Mouse (Mus musculus) embryonic facial prominence, embryonic 13.5 days (tissue): ENCODE data around the gene Gm49361. TPM values are rescaled to one million over a fixed set of nuclear protein-coding genes. Genes with fewer than 3 reads are reported as not detected.
A peak's percentile ranks its signal among the peaks of the same experiment; 100 is the strongest.

Experiments
- ATAC-seq: fragments of 200-750 bp; cut with Nextera tagmentation; 2 replicates; pipeline ENCODE4 v1.8.0; 2017; ENCODE audit warnings: low read depth; ENCODE audit not compliant: insufficient number of reproducible peaks, insufficient read depth, low FRiP score, low TSS enrichment
- H3K27ac ChIP-seq: fragments of 300-500 bp; sonication (generic); 2 replicates; pipeline ENCODE4 v1.5.1; 2015; ENCODE audit warnings: moderate library complexity, mild to moderate bottlenecking, inconsistent platforms
- H3K27me3 ChIP-seq: fragments of 300-500 bp; sonication (generic); 2 replicates; pipeline ENCODE4 v1.6.1; 2015; ENCODE audit warnings: mild to moderate bottlenecking, inconsistent platforms
- H3K36me3 ChIP-seq: fragments of 300-500 bp; sonication (generic); 2 replicates; pipeline ENCODE4 v1.6.1; 2015; ENCODE audit warnings: mild to moderate bottlenecking, inconsistent platforms
- H3K4me1 ChIP-seq: fragments of 300-500 bp; sonication (generic); 2 replicates; pipeline ENCODE4 v1.6.1; 2015; ENCODE audit warnings: inconsistent platforms
- H3K4me2 ChIP-seq: fragments of 300-500 bp; sonication (generic); 2 replicates; pipeline ENCODE4 v1.6.1; 2015; ENCODE audit warnings: moderate library complexity, mild to moderate bottlenecking, inconsistent platforms
- H3K4me3 ChIP-seq: fragments of 300-500 bp; sonication (generic); 2 replicates; pipeline ENCODE4 v1.5.1; 2015; ENCODE audit warnings: mild to moderate bottlenecking, inconsistent platforms
- H3K9ac ChIP-seq: fragments of 300-500 bp; sonication (generic); 2 replicates; pipeline ENCODE4 v1.6.1; 2015; ENCODE audit warnings: mild to moderate bottlenecking, inconsistent platforms
- H3K9me3 ChIP-seq: fragments of 300-500 bp; sonication (generic); 2 replicates; pipeline ENCODE4 v1.6.1; 2016; ENCODE audit warnings: inconsistent platforms
- WGBS: fragments of 180-500 bp; shearing (Covaris S2); methylation state at CpG from one replicate; pipeline ENCODE4 v1.1.7; 2015; ENCODE audit warnings: mixed read lengths; 5-methylcytosine and 5-hydroxymethylcytosine counted together
- polyA plus RNA-seq: library from polyadenylated mRNA; unstranded; fragments of >200 nt; fragmentation: Nextera tagmentation; extraction: Ambion mirVana; gene quantifications from 2 replicates; pipeline ENCODE4 v1.2.1, GENCODE M21; 2015

Gm49361 gene
- not detected in 2 replicates for polyA plus RNA-seq

DNA sequence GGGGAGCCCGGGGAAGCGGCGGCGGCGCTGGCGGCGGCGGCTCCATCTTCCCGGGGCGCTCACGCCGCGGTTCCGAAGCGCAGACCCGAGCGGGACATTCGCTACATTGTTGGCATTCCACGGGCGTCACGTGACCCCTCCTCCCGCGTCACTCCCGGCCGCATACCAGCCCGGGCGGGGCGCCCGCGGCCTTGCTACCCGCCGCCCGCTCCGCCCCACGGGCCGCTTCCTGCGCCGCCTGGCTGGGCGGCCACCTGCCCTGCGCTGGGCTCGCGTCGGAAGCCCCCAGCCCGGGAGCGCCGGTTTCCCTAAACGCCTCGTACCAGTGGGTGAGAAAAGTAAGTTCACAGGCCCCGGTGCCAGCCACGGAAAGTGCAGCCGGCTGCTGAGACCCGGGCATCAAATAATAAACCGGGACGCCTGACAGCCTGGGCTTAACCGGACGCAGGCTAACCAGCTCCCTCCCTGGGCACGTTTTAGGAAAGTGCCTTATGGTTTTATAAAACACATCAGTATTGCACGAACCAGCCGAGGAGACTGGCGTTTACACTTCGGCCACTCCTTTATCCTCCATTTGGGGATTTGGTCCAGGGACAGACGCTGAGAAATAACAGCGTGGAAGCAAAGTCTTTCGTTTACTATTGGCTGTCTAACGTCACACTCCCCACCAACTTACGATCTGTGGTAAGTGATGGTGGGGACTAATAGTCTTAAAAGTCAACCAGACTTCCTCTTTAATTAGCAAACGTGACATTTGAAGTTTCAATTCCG, at the start of gene Gm49361:
Gene Gm49361, minus strand, starts transcription at position 103 of the 771 bp plus-strand sequence.
- no peaks in the 10 kb centered on the region for H3K36me3 ChIP-seq
- H3K4me3 ChIP-seq, result peak within 1 kb of the TSS; percentile 82
- ATAC-seq, result peak; percentile 88
- WGBS, result under 1% methylated on average over 67 of the region's 68 CpGs
- H3K9ac ChIP-seq, result peak within 1 kb of the TSS; percentile 95
- H3K9me3 ChIP-seq, result no peaks in the 10 kb centered on the region
- H3K27me3 ChIP-seq, result no peaks in the 10 kb centered on the region
- peak within 1 kb of the TSS; percentile 94 for H3K27ac ChIP-seq
- H3K4me1 ChIP-seq, result peaks cover 36% of the 10 kb centered on the region
- peak within 1 kb of the TSS; percentile 71 for H3K4me2 ChIP-seq

DNA sequence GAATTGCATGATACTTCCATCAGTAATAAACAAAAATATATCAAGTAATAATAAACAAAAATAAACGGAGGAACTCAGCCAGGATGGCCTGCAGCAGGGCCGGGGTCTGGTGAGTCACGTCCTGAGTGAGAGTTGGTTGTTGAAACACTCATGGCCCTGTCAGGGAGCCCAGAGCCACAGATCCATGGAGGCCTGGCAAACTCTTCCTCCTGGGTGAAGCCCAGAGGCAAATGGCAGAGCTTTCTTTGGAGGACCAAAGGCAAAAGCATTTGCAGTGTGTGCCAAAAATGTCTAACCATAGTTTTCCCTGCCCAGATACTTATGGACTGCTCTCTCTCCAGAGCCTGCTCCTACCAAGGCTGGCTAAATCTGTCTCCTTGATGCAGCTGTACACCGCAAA, 45.3 kb upstream of the Gm49361 start:
- Histone ChIP-seq H3K27ac (no peak overlapping the region), H3K4me3 (no peak overlapping the region), H3K9me3 (no peaks in the 10 kb centered on the region), H3K9ac (no peak overlapping the region), H3K4me2 (no peak overlapping the region), H3K4me1 (no peaks in the 10 kb centered on the region), H3K36me3 (no peaks in the 10 kb centered on the region), H3K27me3 (no peaks in the 10 kb centered on the region)
- no peak for ATAC-seq
- 88% methylated on average over 4 of the region's 4 CpGs for WGBS

DNA sequence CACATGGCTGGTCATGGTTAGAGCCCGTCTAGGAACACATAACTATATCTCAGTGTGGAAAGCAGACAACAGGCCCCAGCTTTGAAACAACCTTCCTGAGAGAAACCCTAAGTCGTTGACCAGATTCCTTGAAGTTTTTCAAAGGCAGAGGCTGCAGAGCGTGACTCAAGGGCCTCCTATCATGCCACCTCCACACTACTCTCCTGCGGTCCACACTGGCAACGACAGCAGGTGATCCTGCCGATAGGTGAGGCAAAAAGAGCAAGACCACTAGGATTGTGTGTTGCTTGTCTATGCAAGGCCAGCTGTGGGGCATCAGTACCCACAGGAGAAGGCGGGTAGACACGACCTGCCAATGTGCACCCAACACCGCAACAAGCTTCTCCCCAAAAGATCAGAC, 43.9 kb upstream of the Gm49361 start:
- Histone ChIP-seq H3K36me3 (no peaks in the 10 kb centered on the region), H3K9me3 (no peaks in the 10 kb centered on the region), H3K27me3 (no peaks in the 10 kb centered on the region), H3K4me2 (no peak overlapping the region), H3K4me3 (no peak overlapping the region), H3K27ac (no peak overlapping the region), H3K4me1 (no peaks in the 10 kb centered on the region), H3K9ac (no peak overlapping the region)
- WGBS, result 86% methylated on average over 9 of the region's 9 CpGs
- ATAC-seq, result no peak

DNA sequence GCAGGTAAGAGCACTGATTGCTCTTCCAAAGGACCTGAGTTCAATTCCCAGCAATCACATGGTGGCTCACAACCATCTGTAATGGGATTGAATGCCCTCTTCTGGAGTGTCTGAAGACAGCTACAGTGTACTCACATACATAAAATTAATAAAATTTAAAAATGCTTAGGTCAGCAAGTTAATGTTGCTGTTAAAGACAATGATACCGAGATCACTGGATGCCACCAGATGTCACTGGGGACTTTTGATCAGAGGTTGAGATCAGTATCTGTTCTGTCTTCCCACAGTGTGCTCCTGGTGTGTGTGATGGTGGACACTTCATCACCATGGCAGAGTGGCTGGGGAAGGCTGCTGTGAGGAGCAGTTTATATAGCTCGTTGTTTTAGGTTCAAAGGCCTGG, 43.4 kb upstream of the Gm49361 start:
- no peak overlapping the region for H3K27ac ChIP-seq
- H3K9ac ChIP-seq, result no peak overlapping the region
- no peak overlapping the region for H3K4me2 ChIP-seq
- no peak for ATAC-seq
- WGBS, result 71% methylated on average over 2 of the region's 2 CpGs
- H3K9me3 ChIP-seq, result no peaks in the 10 kb centered on the region
- no peak overlapping the region for H3K4me3 ChIP-seq
- H3K4me1 ChIP-seq, result no peaks in the 10 kb centered on the region
- no peaks in the 10 kb centered on the region for H3K36me3 ChIP-seq
- H3K27me3 ChIP-seq, result no peaks in the 10 kb centered on the region

DNA sequence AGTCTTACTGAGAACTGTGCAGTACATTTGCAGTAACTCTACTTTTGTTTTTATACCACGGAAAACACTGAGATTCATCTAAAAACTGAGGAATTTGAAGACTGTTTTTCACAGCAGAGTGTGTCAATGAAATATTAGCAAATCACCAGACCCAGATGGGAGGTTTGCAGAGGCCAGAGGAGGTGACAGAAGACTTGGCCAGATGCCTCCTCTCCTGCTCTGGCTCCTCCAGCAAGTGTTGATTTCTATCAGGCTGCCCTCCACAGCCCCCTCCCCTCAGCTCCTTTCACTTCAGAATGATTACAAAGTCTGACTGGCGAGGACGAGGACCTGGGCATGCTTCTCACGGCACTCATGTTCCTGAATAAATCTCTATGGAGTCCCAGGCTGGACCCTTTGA, 41.5 kb upstream of the Gm49361 start:
- no peak for ATAC-seq
- no peak overlapping the region for H3K4me3 ChIP-seq
- no peak overlapping the region for H3K9ac ChIP-seq
- no peak overlapping the region for H3K4me2 ChIP-seq
- H3K27ac ChIP-seq, result no peak overlapping the region
- 65% methylated on average over 4 of the region's 4 CpGs for WGBS
- no peaks in the 10 kb centered on the region for H3K36me3 ChIP-seq
- H3K4me1 ChIP-seq, result no peaks in the 10 kb centered on the region
- H3K27me3 ChIP-seq, result no peaks in the 10 kb centered on the region
- H3K9me3 ChIP-seq, result no peaks in the 10 kb centered on the region

DNA sequence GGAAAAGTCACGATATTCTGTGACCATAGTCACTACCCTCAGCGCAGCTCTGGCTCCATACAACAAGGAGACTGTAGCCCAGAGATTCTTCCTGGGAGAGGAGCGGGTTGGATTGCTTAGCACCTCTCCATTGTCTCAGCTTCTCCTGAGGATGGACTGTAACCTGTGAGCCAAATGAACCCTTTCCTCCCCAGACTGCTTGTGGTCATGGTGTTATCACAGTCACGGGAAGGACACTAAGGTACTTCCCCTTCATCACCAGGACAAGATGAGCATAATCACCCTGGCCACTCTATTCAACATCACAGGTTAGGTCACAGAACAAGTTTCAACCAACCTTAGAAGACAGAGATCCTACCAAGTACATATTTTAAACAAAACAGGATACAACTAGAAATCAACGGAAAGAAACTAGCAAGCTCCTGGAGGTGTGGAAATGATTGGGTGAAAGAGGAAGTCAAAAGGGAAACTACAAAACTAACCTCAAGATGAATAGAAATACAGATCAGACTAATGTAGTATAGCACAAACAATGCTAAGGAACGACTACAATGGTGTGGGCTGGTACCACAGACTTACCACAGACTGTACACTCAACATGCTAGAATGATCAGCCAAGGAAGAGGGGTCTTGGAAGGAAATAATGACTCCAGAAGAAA, 26.4 kb upstream of the Gm49361 start:
- Histone ChIP-seq H3K36me3 (no peaks in the 10 kb centered on the region), H3K4me3 (no peak overlapping the region), H3K27me3 (no peaks in the 10 kb centered on the region), H3K27ac (no peak overlapping the region), H3K9me3 (no peaks in the 10 kb centered on the region), H3K4me1 (no peaks in the 10 kb centered on the region), H3K4me2 (no peak overlapping the region), H3K9ac (no peak overlapping the region)
- ATAC-seq, result no peak
- WGBS, result 85% methylated on average over 6 of the region's 6 CpGs

DNA sequence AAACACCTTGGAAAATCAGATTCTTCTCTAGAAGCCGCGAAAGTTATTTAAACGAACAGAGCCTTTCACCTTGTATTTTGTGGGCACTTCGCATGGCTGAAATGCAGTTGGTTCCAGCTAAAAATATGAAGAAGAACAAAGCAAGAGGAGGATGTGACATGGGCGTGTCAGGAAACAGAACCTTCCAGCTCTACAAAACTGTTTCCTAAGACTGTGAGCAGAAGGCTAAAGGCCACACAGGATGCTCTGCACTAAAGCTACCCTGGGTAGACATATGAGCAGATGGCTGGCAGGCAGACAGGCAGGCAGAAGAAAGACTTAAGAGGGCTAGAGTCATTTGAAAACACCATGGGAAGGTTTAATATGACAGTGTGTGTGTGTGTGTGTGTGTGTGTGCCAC, 23.2 kb upstream of the Gm49361 start:
- Histone ChIP-seq H3K4me2 (no peak overlapping the region), H3K36me3 (no peaks in the 10 kb centered on the region), H3K4me3 (no peak overlapping the region), H3K4me1 (no peaks in the 10 kb centered on the region), H3K27ac (no peak overlapping the region), H3K9ac (no peak overlapping the region), H3K27me3 (no peaks in the 10 kb centered on the region), H3K9me3 (no peaks in the 10 kb centered on the region)
- ATAC-seq, result no peak
- WGBS, result 90% methylated on average over 5 of the region's 5 CpGs

DNA sequence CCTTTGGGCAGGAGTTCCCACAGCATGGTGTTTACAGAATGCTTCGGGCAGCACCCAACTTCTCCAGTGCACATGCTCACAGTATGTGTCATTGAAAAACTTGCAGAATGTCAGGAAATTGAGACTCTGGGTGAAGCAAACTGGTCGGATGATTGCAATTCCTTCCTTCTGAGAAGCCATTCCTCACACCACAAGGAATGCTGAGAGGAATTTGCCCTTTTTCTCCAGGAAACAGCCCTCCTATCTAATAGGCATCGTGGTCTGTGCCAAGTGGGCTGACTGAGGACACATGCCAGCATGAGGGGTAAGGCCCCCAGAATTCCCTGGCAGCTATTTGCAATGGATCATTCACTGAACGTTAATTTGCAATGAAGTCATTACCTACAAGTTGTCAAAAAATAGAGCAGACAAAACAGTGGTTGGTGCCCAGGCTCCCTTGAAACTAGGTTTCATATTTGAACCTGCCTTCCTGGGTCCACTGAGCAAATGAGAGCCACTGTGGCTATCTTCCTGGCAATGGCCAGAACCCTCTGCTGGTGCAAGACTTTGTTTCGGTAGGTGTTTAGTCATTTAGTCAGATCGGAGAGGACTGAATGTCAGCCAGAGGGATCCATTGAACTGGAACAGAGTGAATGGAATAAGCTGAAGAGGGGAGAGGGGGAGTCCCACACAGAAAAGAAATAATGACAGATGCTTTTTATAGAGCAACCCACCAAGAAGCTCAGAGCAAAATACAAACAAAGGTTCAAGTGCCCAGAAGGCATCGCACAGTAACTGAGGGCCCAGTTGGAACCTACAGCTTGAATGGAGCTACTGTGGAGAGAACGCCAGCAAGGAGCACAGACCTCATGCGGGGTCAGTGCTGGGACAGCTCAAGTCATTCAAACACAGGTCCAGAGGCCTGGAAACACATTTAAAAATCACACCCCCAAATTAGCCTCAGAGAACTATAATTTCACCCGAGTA, 14.8 kb upstream of the Gm49361 start:
- ATAC-seq, result no peak
- Histone ChIP-seq H3K27ac (no peak overlapping the region), H3K27me3 (no peaks in the 10 kb centered on the region), H3K4me1 (peaks cover 15% of the 10 kb centered on the region), H3K4me2 (no peak overlapping the region), H3K9ac (no peak overlapping the region), H3K36me3 (no peaks in the 10 kb centered on the region), H3K9me3 (no peaks in the 10 kb centered on the region), H3K4me3 (no peak overlapping the region)
- 44% methylated on average over 10 of the region's 10 CpGs for WGBS

DNA sequence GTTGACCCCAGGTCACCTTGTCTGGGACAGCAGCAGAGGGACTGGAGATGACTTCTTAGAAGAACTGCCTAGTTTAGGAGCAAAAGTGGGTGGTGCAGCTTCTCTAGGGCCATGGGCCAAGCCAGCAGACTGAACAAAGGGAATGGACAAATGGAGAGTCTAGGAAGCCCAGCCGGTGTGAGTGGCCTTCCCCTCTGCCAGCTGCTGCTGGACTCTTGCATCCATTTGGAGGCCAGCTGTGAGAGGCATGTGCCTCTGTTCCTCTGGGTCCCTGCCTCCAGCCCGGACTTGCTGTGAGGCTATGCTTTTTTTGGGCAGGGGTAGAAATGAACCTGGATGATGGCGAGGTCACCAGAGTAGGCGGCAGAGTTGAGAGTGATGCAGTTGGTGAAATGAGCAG, 12.3 kb upstream of the Gm49361 start, which contains the start of gene Lats2:
Gene Lats2, minus strand, starts transcription at position 152 of the 400 bp plus-strand sequence.
- H3K27me3 ChIP-seq, result no peaks in the 10 kb centered on the region
- ATAC-seq, result no peak
- H3K4me1 ChIP-seq, result peaks cover 21% of the 10 kb centered on the region
- H3K27ac ChIP-seq, result 0 out of 2 replicates have a peak within 1 kb of the TSS, but pooled peaks have one; percentile 7
- H3K4me2 ChIP-seq, result no peak within 1 kb of the TSS
- no peaks in the 10 kb centered on the region for H3K36me3 ChIP-seq
- no peak within 1 kb of the TSS for H3K9ac ChIP-seq
- no peak within 1 kb of the TSS for H3K4me3 ChIP-seq
- 79% methylated on average over 4 of the region's 4 CpGs for WGBS
- no peaks in the 10 kb centered on the region for H3K9me3 ChIP-seq

DNA sequence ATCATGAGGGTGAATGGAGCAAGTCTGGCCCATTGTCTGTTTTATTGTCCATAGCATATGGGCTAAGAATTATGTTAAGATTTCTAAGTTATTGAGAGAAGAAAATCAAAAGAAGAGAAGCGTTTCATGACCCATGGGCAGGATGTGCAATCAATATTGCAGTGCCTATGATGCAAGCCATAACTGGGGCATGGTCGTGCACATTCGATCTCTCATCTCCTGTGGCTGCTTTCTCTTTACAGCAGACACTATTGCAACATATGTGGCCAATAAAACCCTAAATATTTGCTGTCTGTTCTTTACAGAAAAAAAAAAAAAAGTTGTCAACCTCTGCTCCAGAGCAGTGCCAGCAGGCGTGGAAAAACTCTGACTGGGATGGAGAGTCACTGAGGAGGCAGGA, 10.2 kb upstream of the Gm49361 start:
- Histone ChIP-seq H3K4me3 (no peak overlapping the region), H3K9me3 (no peaks in the 10 kb centered on the region), H3K4me2 (no peak overlapping the region), H3K27me3 (no peaks in the 10 kb centered on the region), H3K27ac (no peak overlapping the region), H3K4me1 (peaks cover 22% of the 10 kb centered on the region), H3K36me3 (no peaks in the 10 kb centered on the region), H3K9ac (no peak overlapping the region)
- 54% methylated on average over 4 of the region's 4 CpGs for WGBS
- ATAC-seq, result no peak

DNA sequence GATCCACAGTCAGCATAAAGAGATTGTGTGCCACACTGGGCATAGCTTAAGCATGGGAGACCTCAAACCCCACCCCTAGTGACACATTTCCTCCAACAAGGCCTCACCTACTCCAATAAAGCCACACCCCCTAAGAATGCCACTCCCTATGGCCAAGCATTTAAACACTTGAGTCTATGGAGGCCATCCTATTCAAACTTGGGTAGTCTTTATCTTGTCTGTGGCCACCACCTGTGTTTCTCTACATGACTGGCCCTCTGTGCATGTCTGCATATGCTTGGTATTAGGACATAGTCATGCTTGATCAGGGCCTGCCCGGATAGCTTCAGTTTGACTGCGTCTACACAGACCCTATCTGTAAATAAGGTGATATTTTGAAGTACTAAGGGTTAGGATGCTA, 9.8 kb upstream of the Gm49361 start:
- H3K27me3 ChIP-seq, result no peaks in the 10 kb centered on the region
- H3K36me3 ChIP-seq, result no peaks in the 10 kb centered on the region
- H3K9me3 ChIP-seq, result no peaks in the 10 kb centered on the region
- H3K9ac ChIP-seq, result no peak overlapping the region
- H3K4me1 ChIP-seq, result peaks cover 18% of the 10 kb centered on the region
- H3K27ac ChIP-seq, result no peak overlapping the region
- H3K4me2 ChIP-seq, result no peak overlapping the region
- ATAC-seq, result no peak
- 75% methylated on average over 2 of the region's 2 CpGs for WGBS
- H3K4me3 ChIP-seq, result no peak overlapping the region
